Mouse (Mus musculus) G1E (cell line): Measurements from ENCODE around the gene Plxnd1.

Source experiments
- CTCF ChIP-seq: IDR thresholded peaks from 2 replicates; pipeline ENCODE4 v1.5.1; 2012; ENCODE audit warnings: low read depth, low read length, inconsistent platforms, mixed read lengths
- GATA1 ChIP-seq: IDR thresholded peaks from 2 replicates; pipeline ENCODE4 v1.6.1; 2012; ENCODE audit warnings: borderline replicate concordance, low read length, inconsistent platforms, mixed read lengths
- GATA2 ChIP-seq: IDR thresholded peaks from 2 replicates; pipeline ENCODE4 v1.6.1; 2012; ENCODE audit warnings: low read depth, low read length, inconsistent platforms, borderline replicate concordance
- TAL1 ChIP-seq: conservative IDR thresholded peaks from 2 replicates; pipeline ENCODE4 v1.6.1; 2012; ENCODE audit warnings: low read depth, low read length, inconsistent platforms, mixed read lengths

- TF ChIP-seq CTCF = no peak
- TF ChIP-seq TAL1 = no peak
- no peak for TF ChIP-seq GATA1
- no peak for TF ChIP-seq GATA2
These were observed 64.8 kb downstream of the Plxnd1 start for GRCm38 (mm10) chr6:115930018-115930417.
